Mouse (Mus musculus): ENCODE data around the gene Myrfl.

DNA sequence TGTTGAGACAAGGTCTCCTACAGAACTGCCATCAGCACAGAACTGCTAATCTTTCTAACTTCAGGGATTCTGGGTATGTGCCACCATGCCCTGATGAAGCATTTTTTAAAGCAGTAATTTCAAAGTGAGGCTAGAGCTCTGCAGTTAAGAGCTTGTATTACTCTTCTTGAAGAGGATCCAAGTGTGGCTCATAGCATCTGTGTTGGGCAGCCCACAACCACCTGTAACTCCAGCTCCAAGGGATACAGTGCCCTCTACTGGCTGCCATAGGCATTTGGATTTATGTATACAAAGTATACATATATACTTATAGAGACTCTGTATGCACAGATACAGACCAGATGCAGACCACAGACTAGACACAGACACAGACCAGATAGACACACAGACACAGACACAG, 107.6 kb downstream of the Myrfl start:
- TF ChIP-seq GATA1 (IDR thresholded peaks at IDR 0.05; ENCODE audit: borderline replicate concordance, low read length) (no peak), CTCF (IDR thresholded peaks at IDR 0.05; ENCODE audit: low read depth, low read length) (no peak)
